Mouse (Mus musculus) bone marrow macrophage, adult 2 months (primary cell): ENCODE results near the gene Il2ra. TPM values are rescaled to one million over a fixed set of nuclear protein-coding genes. Genes with fewer than 3 reads are reported as not detected.

Source experiments
- H3K27ac ChIP-seq: 2 replicates; pipeline ENCODE4 v1.5.1; 2012; ENCODE audit warnings: low read depth, low read length; ENCODE audit not compliant: insufficient read depth
- H3K4me1 ChIP-seq: 2 replicates; pipeline ENCODE4 v1.6.1; 2012; ENCODE audit warnings: low read length; ENCODE audit not compliant: control insufficient read depth, insufficient read depth
- H3K4me3 ChIP-seq: 2 replicates; pipeline ENCODE4 v1.5.1; 2012; ENCODE audit warnings: mild to moderate bottlenecking, low read length, moderate library complexity; ENCODE audit not compliant: insufficient read depth
- CTCF ChIP-seq: IDR thresholded peaks from 2 replicates; pipeline ENCODE4 v1.5.1; 2012; ENCODE audit warnings: low read depth, mild to moderate bottlenecking, low read length, moderate library complexity
- POLR2A ChIP-seq: IDR thresholded peaks from 2 replicates; pipeline ENCODE4 v1.6.1; 2012; ENCODE audit warnings: mild to moderate bottlenecking, low read depth, low read length, borderline replicate concordance
- polyA plus RNA-seq: library from polyadenylated mRNA; stranded (reverse); fragments of >200 nt; gene quantifications from 2 replicates; pipeline ENCODE4 v1.2.4, GENCODE M21; 2012; ENCODE audit not compliant: missing spikeins, insufficient read depth, insufficient read length

Il2ra gene
- polyA plus RNA-seq, 1 experiment, result not detected

- Histone ChIP-seq H3K4me1 (no peaks in the 10 kb centered on the region), H3K27ac (no peak overlapping the region), H3K4me3 (no peak overlapping the region)
- no peak for TF ChIP-seq CTCF
- no peak for TF ChIP-seq POLR2A
These were observed 8.9 kb downstream of the Il2ra start for GRCm38 (mm10) chr2:11651476-11651875.

GRCm38 (mm10) chr2:11652196-11652595, 9.6 kb downstream of the Il2ra start:
- Histone ChIP-seq H3K4me1 (no peaks in the 10 kb centered on the region), H3K4me3 (no peak overlapping the region), H3K27ac (no peak overlapping the region)
- TF ChIP-seq POLR2A, result no peak
- no peak for TF ChIP-seq CTCF

- no peak for TF ChIP-seq CTCF
- TF ChIP-seq POLR2A, result no peak
These were observed 10.2 kb downstream of the Il2ra start for GRCm38 (mm10) chr2:11652780-11653179.

DNA sequence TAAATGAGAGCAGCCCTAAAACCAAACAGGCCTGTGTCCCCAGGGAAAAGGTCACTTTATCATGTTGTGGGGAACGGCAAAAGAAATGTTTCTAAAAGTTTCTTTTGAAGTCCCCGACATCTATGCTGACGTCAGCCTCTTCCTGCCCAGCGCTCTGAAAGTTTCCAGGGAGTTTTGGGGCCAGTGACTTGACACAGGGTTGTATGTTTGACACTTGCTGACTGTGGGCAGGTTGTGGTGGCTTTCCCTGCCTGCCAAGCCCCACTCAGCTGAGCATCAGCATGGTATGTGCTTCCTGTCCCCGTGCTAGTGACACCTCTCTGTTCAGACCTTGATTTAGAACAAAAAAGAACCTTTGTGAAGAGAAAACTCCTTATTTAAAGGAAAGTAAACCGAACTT, 10.7 kb downstream of the Il2ra start:
- Histone ChIP-seq H3K4me3 (no peak overlapping the region), H3K27ac (no peak overlapping the region)

More at GRCm38 (mm10) chr2:11652780-11653179, 10.2 kb downstream of the Il2ra start:
- no peak overlapping the region for H3K4me3 ChIP-seq
- H3K4me1 ChIP-seq, result no peaks in the 10 kb centered on the region
- no peak overlapping the region for H3K27ac ChIP-seq

DNA sequence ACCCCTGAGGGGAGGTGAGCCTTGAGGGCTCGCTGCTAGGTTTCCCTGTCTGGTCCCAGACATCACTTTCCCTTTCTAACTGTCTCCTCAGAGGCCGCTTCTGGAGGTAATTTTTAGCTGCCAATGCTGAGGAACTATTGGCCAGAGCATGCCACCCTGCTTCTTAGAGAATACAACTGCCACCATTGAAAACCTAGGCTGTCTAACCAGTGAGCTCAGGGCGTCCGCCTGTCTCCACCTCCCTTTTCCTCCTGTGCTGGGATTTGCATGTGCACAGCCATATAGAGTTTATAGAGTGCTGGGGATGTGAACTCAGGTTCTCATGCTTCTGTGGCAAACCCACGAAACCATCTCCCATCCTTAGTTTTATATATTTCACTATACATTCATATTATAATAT, 11.2 kb downstream of the Il2ra start:
- Histone ChIP-seq H3K4me1 (no peaks in the 10 kb centered on the region), H3K27ac (no peak overlapping the region), H3K4me3 (no peak overlapping the region)
- no peak for TF ChIP-seq POLR2A
- TF ChIP-seq CTCF, result no peak

More for the DNA sequence above, 10.7 kb downstream of the Il2ra start:
- no peak for TF ChIP-seq CTCF
- H3K4me1 ChIP-seq, result no peaks in the 10 kb centered on the region

- no peak overlapping the region for H3K27ac ChIP-seq
- no peak overlapping the region for H3K4me3 ChIP-seq
- peaks cover 2% of the 10 kb centered on the region; the same call in 1 of the 2 replicates for H3K4me1 ChIP-seq
- TF ChIP-seq POLR2A, result no peak
- TF ChIP-seq CTCF, result no peak
These were observed 12.7 kb downstream of the Il2ra start for GRCm38 (mm10) chr2:11654990-11655931.

GRCm38 (mm10) chr2:11657581-11657980, 15.0 kb downstream of the Il2ra start:
- H3K4me1 ChIP-seq, result peaks cover 2% of the 10 kb centered on the region; the same call in 1 of the 2 replicates
- no peak overlapping the region for H3K27ac ChIP-seq
- TF ChIP-seq POLR2A, result no peak
- TF ChIP-seq CTCF, result no peak
- no peak overlapping the region for H3K4me3 ChIP-seq

- Histone ChIP-seq H3K4me1 (peaks cover 2% of the 10 kb centered on the region; the same call in 1 of the 2 replicates), H3K27ac (no peak overlapping the region), H3K4me3 (no peak overlapping the region)
- no peak for TF ChIP-seq CTCF
- no peak for TF ChIP-seq POLR2A
These were observed 16.7 kb downstream of the Il2ra start for GRCm38 (mm10) chr2:11659263-11659662.

GRCm38 (mm10) chr2:11662143-11662906, 19.7 kb downstream of the Il2ra start:
- Histone ChIP-seq H3K27ac (no peak overlapping the region), H3K4me3 (no peak overlapping the region)

DNA sequence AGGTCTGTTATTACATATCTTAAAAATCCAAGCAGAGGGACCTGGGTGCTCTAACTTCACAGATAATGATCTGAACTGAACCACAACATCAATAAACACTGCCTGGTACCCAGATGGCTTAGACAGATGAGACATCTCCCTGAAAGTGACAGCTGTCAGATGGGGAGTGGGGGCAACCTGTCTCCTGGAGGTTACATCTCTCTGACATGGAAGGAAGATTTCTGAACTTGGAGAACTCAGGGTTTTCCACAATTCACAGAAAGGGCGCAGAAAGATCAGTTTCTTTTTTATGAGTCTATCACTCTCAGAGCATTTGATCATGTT, 20.3 kb downstream of the Il2ra start:
- H3K27ac ChIP-seq, result no peak overlapping the region
- TF ChIP-seq CTCF, result no peak
- no peak overlapping the region for H3K4me3 ChIP-seq

More at GRCm38 (mm10) chr2:11662143-11662906, 19.7 kb downstream of the Il2ra start:
- peaks cover 2% of the 10 kb centered on the region; the same call in 1 of the 2 replicates for H3K4me1 ChIP-seq
- TF ChIP-seq POLR2A (no peak), CTCF (no peak)

More for the DNA sequence above, 20.3 kb downstream of the Il2ra start:
- peaks cover 2% of the 10 kb centered on the region; the same call in 1 of the 2 replicates for H3K4me1 ChIP-seq
